Mouse (Mus musculus) spleen, adult 2 months (tissue): ENCODE results near the gene Slc11a2.

Experiments
- CTCF ChIP-seq: fragments of 200-500 bp; IDR thresholded peaks from 2 replicates; pipeline ENCODE4 v1.5.1; 2011; ENCODE audit warnings: mild to moderate bottlenecking, inconsistent platforms; ENCODE audit not compliant: insufficient read depth, insufficient read length, insufficient replicate concordance; ENCODE audit errors: extremely low read depth
- POLR2A ChIP-seq: fragments of 200-500 bp; IDR thresholded peaks from 2 replicates; pipeline ENCODE4 v1.6.1; 2011; ENCODE audit warnings: low read depth, low read length, inconsistent platforms

GRCm38 (mm10) chr15:100402798-100403197 is 22.1 kb downstream of the Slc11a2 start:
- TF ChIP-seq CTCF (no peak), POLR2A (no peak)
